Mouse (Mus musculus) midbrain, embryonic 12.5 days (tissue): Measurements from ENCODE around the gene Fance. TPM values are rescaled to one million over a fixed set of nuclear protein-coding genes. Genes with fewer than 3 reads are reported as not detected.

ENCODE experiments used
- ATAC-seq: fragments of 200-750 bp; cut with Nextera tagmentation; 2 replicates; pipeline ENCODE4 v1.8.0; 2017; ENCODE audit warnings: low read depth, moderate TSS enrichment, moderate library complexity; ENCODE audit not compliant: low FRiP score
- H3K27ac ChIP-seq: fragments of 300-500 bp; sonication (generic); replicated peaks from 2 replicates; pipeline ENCODE4 v1.5.1; 2016; ENCODE audit warnings: mild to moderate bottlenecking
- H3K27me3 ChIP-seq: fragments of 300-500 bp; sonication (generic); 2 replicates; pipeline ENCODE4 v1.6.1; 2016; ENCODE audit warnings: mild to moderate bottlenecking
- H3K36me3 ChIP-seq: fragments of 300-500 bp; sonication (generic); 2 replicates; pipeline ENCODE4 v1.6.1; 2016
- H3K4me1 ChIP-seq: fragments of 300-500 bp; sonication (generic); 2 replicates; pipeline ENCODE4 v1.6.1; 2016
- H3K4me2 ChIP-seq: fragments of 300-500 bp; sonication (generic); replicated peaks from 2 replicates; pipeline ENCODE4 v1.6.1; 2016; ENCODE audit warnings: mild to moderate bottlenecking, moderate library complexity
- H3K4me3 ChIP-seq: fragments of 300-500 bp; sonication (generic); 2 replicates; pipeline ENCODE4 v1.5.1; 2016; ENCODE audit warnings: mild to moderate bottlenecking
- H3K9ac ChIP-seq: fragments of 300-500 bp; sonication (generic); replicated peaks from 2 replicates; pipeline ENCODE4 v1.6.1; 2016; ENCODE audit warnings: mild to moderate bottlenecking, moderate library complexity
- H3K9me3 ChIP-seq: fragments of 300-500 bp; sonication (generic); 2 replicates; pipeline ENCODE4 v1.6.1; 2016; ENCODE audit warnings: mild to moderate bottlenecking
- WGBS: fragments of 180-500 bp; shearing (Covaris S2); methylation state at CpG from one replicate; pipeline ENCODE4 v1.1.7; 2016; 5-methylcytosine and 5-hydroxymethylcytosine counted together
- polyA plus RNA-seq: library from polyadenylated mRNA; unstranded; fragments of >200 nt; fragmentation: Nextera tagmentation; extraction: Ambion mirVana; gene quantifications from 2 replicates; pipeline ENCODE4 v1.2.1, GENCODE M21; 2016

Fance gene
- 28.5 and 30.5 TPM in 2 replicates for polyA plus RNA-seq

GRCm38 (mm10) chr17:28313212-28313879 lies at the start of gene Fance:
Gene Fance, plus strand, starts transcription at chr17:28313519.
- under 1% methylated on average over 69 of the region's 69 CpGs for WGBS
- Histone ChIP-seq H3K4me1 (peaks cover 19% of the 10 kb centered on the region), H3K9ac (peak within 1 kb of the TSS; percentile 78), H3K27ac (peak within 1 kb of the TSS; percentile 79), H3K4me3 (peak within 1 kb of the TSS; percentile 72), H3K4me2 (peak within 1 kb of the TSS; percentile 72), H3K36me3 (peaks cover 27% of the 10 kb centered on the region), H3K27me3 (peaks cover 1% of the 10 kb centered on the region; the same call in 1 of the 2 replicates), H3K9me3 (no peaks in the 10 kb centered on the region)
- peak; percentile 98 for ATAC-seq

GRCm38 (mm10) chr17:28267251-28267650 lies 46.1 kb upstream of the Fance start:
- H3K4me1 ChIP-seq = peaks cover 4% of the 10 kb centered on the region; the same call in 1 of the 2 replicates
- H3K27ac ChIP-seq = no peak overlapping the region
- H3K9me3 ChIP-seq = no peaks in the 10 kb centered on the region
- no peak overlapping the region for H3K9ac ChIP-seq
- no peak overlapping the region for H3K4me2 ChIP-seq
- ATAC-seq = no peak
- H3K36me3 ChIP-seq = no peaks in the 10 kb centered on the region
- no peaks in the 10 kb centered on the region for H3K27me3 ChIP-seq
- H3K4me3 ChIP-seq = no peak overlapping the region
- 88% methylated on average over 5 of the region's 5 CpGs for WGBS

- Histone ChIP-seq H3K9me3 (no peaks in the 10 kb centered on the region), H3K27ac (no peak overlapping the region), H3K9ac (no peak overlapping the region), H3K4me1 (no peaks in the 10 kb centered on the region), H3K4me3 (no peak overlapping the region), H3K27me3 (no peaks in the 10 kb centered on the region), H3K4me2 (no peak overlapping the region), H3K36me3 (no peaks in the 10 kb centered on the region)
- 81% methylated on average over 13 of the region's 13 CpGs for WGBS
- ATAC-seq = no peak
Measured at GRCm38 (mm10) chr17:28270165-28270564, 43.2 kb upstream of the Fance start.

- H3K27ac ChIP-seq = no peak overlapping the region
- no peak for ATAC-seq
Measured at GRCm38 (mm10) chr17:28271537-28272266, 41.6 kb upstream of the Fance start.

GRCm38 (mm10) chr17:28272281-28272680 lies 41.0 kb upstream of the Fance start:
- Histone ChIP-seq H3K27me3 (no peaks in the 10 kb centered on the region), H3K27ac (no peak overlapping the region), H3K9me3 (no peaks in the 10 kb centered on the region), H3K4me3 (no peak overlapping the region), H3K4me2 (no peak overlapping the region), H3K4me1 (no peaks in the 10 kb centered on the region), H3K36me3 (no peaks in the 10 kb centered on the region), H3K9ac (no peak overlapping the region)
- no peak for ATAC-seq
- 87% methylated on average over 9 of the region's 9 CpGs for WGBS

More at GRCm38 (mm10) chr17:28271537-28272266, 41.6 kb upstream of the Fance start:
- no peaks in the 10 kb centered on the region for H3K4me1 ChIP-seq
- H3K9me3 ChIP-seq = no peaks in the 10 kb centered on the region
- H3K4me3 ChIP-seq = no peak overlapping the region
- H3K36me3 ChIP-seq = no peaks in the 10 kb centered on the region
- H3K9ac ChIP-seq = no peak overlapping the region
- no peaks in the 10 kb centered on the region for H3K27me3 ChIP-seq
- 83% methylated on average over 12 of the region's 12 CpGs for WGBS
- no peak overlapping the region for H3K4me2 ChIP-seq

- 89% methylated on average over 6 of the region's 6 CpGs for WGBS
- Histone ChIP-seq H3K4me2 (no peak overlapping the region), H3K4me1 (no peaks in the 10 kb centered on the region), H3K27ac (no peak overlapping the region), H3K27me3 (no peaks in the 10 kb centered on the region), H3K9me3 (no peaks in the 10 kb centered on the region), H3K36me3 (no peaks in the 10 kb centered on the region), H3K9ac (no peak overlapping the region), H3K4me3 (no peak overlapping the region)
- no peak for ATAC-seq
Measured at GRCm38 (mm10) chr17:28272837-28273236, 40.5 kb upstream of the Fance start.

GRCm38 (mm10) chr17:28274739-28275138 lies 38.6 kb upstream of the Fance start:
- Histone ChIP-seq H3K27ac (no peak overlapping the region), H3K4me3 (no peak overlapping the region), H3K27me3 (no peaks in the 10 kb centered on the region), H3K9me3 (no peaks in the 10 kb centered on the region), H3K36me3 (no peaks in the 10 kb centered on the region), H3K4me2 (no peak overlapping the region), H3K9ac (no peak overlapping the region), H3K4me1 (peaks cover 4% of the 10 kb centered on the region; the same call in 1 of the 2 replicates)
- no peak for ATAC-seq
- WGBS = 80% methylated on average over 3 of the region's 3 CpGs

GRCm38 (mm10) chr17:28277226-28277625 lies 36.1 kb upstream of the Fance start:
- peaks cover 13% of the 10 kb centered on the region; the same call in 1 of the 2 replicates for H3K4me1 ChIP-seq
- no peak overlapping the region for H3K27ac ChIP-seq

GRCm38 (mm10) chr17:28277721-28278120 lies 35.6 kb upstream of the Fance start:
- no peaks in the 10 kb centered on the region for H3K9me3 ChIP-seq
- WGBS = 69% methylated on average over 10 of the region's 10 CpGs
- H3K36me3 ChIP-seq = no peaks in the 10 kb centered on the region
- H3K9ac ChIP-seq = no peak overlapping the region
- no peak for ATAC-seq
- peaks cover 13% of the 10 kb centered on the region; the same call in 1 of the 2 replicates for H3K4me1 ChIP-seq
- H3K27ac ChIP-seq = no peak overlapping the region
- no peak overlapping the region for H3K4me2 ChIP-seq
- H3K4me3 ChIP-seq = no peak overlapping the region
- no peaks in the 10 kb centered on the region for H3K27me3 ChIP-seq

More at GRCm38 (mm10) chr17:28277226-28277625, 36.1 kb upstream of the Fance start:
- Histone ChIP-seq H3K4me3 (no peak overlapping the region), H3K27me3 (no peaks in the 10 kb centered on the region), H3K4me2 (no peak overlapping the region), H3K9ac (no peak overlapping the region), H3K36me3 (no peaks in the 10 kb centered on the region), H3K9me3 (no peaks in the 10 kb centered on the region)
- no peak for ATAC-seq
- WGBS = 89% methylated on average over 14 of the region's 14 CpGs

- Histone ChIP-seq H3K4me2 (no peak overlapping the region), H3K9ac (no peak overlapping the region), H3K27me3 (no peaks in the 10 kb centered on the region), H3K4me3 (no peak overlapping the region), H3K27ac (no peak overlapping the region), H3K4me1 (peaks cover 13% of the 10 kb centered on the region; the same call in 1 of the 2 replicates), H3K9me3 (no peaks in the 10 kb centered on the region), H3K36me3 (no peaks in the 10 kb centered on the region)
- no peak for ATAC-seq
- 95% methylated on average over 2 of the region's 3 CpGs for WGBS
Measured at GRCm38 (mm10) chr17:28278156-28278555, 35.2 kb upstream of the Fance start.

GRCm38 (mm10) chr17:28279236-28279635 lies 34.1 kb upstream of the Fance start:
- no peak overlapping the region for H3K4me3 ChIP-seq
- H3K9ac ChIP-seq = no peak overlapping the region
- no peak overlapping the region for H3K4me2 ChIP-seq
- H3K9me3 ChIP-seq = no peaks in the 10 kb centered on the region
- H3K36me3 ChIP-seq = no peaks in the 10 kb centered on the region
- no peak overlapping the region for H3K27ac ChIP-seq
- no peak for ATAC-seq
- H3K4me1 ChIP-seq = peaks cover 13% of the 10 kb centered on the region; the same call in 1 of the 2 replicates
- H3K27me3 ChIP-seq = no peaks in the 10 kb centered on the region
- WGBS = 57% methylated on average over 4 of the region's 4 CpGs

- ATAC-seq = no peak
- H3K9ac ChIP-seq = no peak overlapping the region
- no peaks in the 10 kb centered on the region for H3K36me3 ChIP-seq
- no peaks in the 10 kb centered on the region for H3K27me3 ChIP-seq
- no peaks in the 10 kb centered on the region for H3K9me3 ChIP-seq
- 72% methylated on average over 15 of the region's 15 CpGs for WGBS
- no peak overlapping the region for H3K27ac ChIP-seq
- no peak overlapping the region for H3K4me2 ChIP-seq
- peaks cover 14% of the 10 kb centered on the region; the same call in 1 of the 2 replicates for H3K4me1 ChIP-seq
- H3K4me3 ChIP-seq = no peak overlapping the region
Measured at GRCm38 (mm10) chr17:28279780-28280422, 33.4 kb upstream of the Fance start.
